Mouse (Mus musculus): ENCODE data around the gene Slc52a3.

The Slc52a3 gene

DNA sequence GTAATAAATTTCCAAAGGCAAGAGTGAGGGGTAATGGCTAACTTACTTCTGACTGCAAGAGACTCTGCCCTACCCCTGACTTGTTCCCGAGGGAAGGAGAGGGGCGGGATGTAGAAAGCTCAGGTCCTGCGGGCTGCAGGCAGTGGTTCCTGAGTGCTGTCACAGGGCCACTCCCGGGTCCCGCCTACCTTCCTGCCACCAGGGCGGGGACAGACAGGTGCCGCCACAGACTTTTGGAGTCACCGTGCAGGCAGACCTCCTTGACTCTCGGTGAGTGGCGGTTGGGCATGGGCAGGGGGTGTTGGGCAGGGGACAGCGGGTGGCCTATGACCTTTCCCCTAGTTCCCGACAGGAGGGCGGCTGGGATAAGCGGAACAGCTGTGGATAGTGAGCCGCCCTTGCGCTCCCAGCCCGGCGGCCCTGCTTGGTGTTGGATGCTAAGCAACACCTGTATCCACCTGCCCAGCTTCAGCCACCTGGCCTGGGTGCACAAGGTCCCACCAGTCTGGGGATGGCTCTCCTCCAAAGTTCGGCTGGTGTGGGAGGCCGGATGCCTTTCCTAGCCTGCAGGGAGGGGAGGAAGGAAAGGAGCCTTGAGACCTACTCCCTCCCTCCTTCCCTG is 3.5 kb downstream of the Slc52a3 start:
- DNase-seq (ENCODE audit: low spot score) = peak; percentile 64

- no peak for DNase-seq (ENCODE audit: low spot score)
Observed at GRCm38 (mm10) chr2:152000291-152000679, 4.0 kb downstream of the Slc52a3 start.

DNA sequence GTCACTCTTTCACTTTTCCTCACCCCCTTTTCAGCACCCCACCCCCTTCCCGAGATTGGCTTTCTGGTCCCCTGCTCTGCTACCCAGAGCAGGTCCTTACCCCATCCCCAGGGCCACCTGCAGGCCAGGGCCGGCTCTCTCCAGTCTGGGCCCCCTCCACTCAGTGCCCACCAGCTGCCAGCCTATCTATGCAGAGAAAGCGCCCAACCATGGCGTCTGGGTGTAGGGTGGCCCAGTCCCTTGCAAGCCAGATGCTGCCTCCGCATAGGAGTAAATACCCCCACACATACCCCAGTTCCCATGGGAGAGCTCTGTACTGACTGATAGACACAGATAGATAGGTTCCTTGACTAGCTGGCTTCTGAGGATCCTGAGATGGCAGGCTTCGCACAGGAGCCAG is 4.4 kb downstream of the Slc52a3 start:
- peak; percentile 86 for DNase-seq (ENCODE audit: low spot score)

DNA sequence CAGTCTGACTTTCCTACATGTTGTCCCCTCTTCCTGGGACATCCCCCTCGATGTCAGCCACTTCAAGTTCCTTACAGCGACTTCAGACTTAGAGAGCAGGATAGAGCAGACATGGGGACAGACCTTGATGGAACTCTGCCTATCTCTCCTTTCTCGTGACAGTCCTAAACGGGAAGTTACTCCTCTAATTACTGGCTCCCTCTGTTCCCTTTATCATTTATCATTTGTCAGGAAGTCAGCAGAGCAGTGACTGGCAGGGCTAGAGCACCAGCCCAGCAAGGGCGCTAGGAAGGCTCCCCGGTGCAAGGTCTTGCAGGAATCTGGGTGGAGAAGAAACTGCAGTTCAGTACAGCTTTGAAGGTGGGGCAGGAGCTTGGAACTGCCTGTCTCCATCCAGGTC is 6.2 kb downstream of the Slc52a3 start:
- no peak for DNase-seq (ENCODE audit: low spot score)

- DNase-seq (ENCODE audit: low spot score) = no peak
Observed at GRCm38 (mm10) chr2:152007783-152008182, 11.5 kb downstream of the Slc52a3 start.

GRCm38 (mm10) chr2:152009061-152009779 is 12.9 kb downstream of the Slc52a3 start:
- no peak for DNase-seq (ENCODE audit: low spot score)

GRCm38 (mm10) chr2:152010251-152010650 is 13.9 kb downstream of the Slc52a3 start:
- DNase-seq (ENCODE audit: low spot score) = no peak

- no peak for DNase-seq (ENCODE audit: low spot score)
Observed at GRCm38 (mm10) chr2:152010661-152011060, 14.3 kb downstream of the Slc52a3 start.

GRCm38 (mm10) chr2:152011724-152012123 is 15.4 kb downstream of the Slc52a3 start:
- peak; percentile 49 for DNase-seq (ENCODE audit: low spot score)

- no peak for DNase-seq (ENCODE audit: low spot score)
Observed at GRCm38 (mm10) chr2:152012222-152012621, 15.9 kb downstream of the Slc52a3 start.

GRCm38 (mm10) chr2:152012701-152013100 is 16.4 kb downstream of the Slc52a3 start:
- no peak for DNase-seq (ENCODE audit: low spot score)

DNA sequence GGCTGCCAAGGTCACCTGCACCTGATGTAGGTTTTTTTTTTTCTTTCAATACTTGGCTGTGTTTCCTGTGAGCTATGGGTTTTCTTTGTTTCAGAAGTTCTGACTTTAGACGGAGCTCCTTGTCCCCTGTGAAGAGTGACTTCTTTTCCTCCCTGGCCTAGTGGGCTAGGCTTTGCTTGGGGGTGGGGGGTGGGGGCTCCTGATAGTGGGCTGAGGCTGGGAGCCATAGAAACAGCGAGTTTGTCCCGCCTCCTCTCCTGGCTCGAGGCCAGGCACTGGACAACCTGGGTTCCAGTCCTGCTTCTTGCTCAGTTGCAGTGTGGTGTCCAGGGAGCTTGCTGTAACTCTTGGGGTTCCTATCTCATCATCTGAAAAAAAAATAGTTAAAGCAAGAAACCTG is 19.7 kb downstream of the Slc52a3 start:
- no peak for DNase-seq (ENCODE audit: low spot score)

- peak; percentile 79 for DNase-seq (ENCODE audit: low spot score)
Observed at GRCm38 (mm10) chr2:152016666-152017065, 20.4 kb downstream of the Slc52a3 start.

DNA sequence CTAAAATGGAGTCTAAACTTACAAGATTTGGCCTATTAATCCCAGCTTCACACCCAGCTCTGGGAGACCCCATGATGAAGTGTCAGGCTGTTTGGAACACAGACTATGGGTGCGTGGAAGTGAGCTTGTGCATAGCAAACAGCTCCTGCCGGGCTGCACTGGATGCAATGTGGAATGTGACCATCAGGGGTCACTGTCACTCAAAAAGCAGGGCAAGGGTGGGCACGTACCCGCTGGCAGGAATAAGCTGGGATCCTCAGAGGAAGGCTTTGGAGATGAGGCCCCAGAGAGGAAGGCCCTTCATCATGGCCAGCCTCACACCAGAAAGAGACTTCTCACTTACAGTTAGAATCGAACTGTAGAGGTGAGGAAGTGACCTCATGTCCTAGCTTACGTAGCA is 23.9 kb downstream of the Slc52a3 start:
- DNase-seq (ENCODE audit: low spot score) = no peak

DNA sequence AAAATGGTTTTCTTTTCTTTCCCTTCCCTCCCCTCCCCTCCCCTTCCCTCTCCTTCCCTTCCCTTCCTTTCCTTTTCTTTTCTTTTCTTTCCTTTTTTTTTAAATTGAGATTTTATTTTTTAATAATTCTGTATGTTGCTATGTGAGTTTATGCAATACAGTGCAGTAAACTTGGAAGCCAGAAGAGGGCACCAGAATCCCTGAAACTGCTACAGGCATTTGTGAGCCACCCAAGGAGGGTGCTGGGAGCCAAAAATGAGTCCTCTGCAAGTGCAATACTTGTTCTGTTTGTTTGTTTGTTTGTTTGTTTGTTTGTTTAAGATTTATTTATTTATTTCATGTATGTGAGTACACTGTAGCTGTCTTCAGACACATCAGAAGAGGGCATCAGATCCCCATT is 25.7 kb downstream of the Slc52a3 start:
- no peak for DNase-seq (ENCODE audit: low spot score)

- no peak for DNase-seq (ENCODE audit: low spot score)
Observed at GRCm38 (mm10) chr2:152024883-152025422, 28.6 kb downstream of the Slc52a3 start.

DNA sequence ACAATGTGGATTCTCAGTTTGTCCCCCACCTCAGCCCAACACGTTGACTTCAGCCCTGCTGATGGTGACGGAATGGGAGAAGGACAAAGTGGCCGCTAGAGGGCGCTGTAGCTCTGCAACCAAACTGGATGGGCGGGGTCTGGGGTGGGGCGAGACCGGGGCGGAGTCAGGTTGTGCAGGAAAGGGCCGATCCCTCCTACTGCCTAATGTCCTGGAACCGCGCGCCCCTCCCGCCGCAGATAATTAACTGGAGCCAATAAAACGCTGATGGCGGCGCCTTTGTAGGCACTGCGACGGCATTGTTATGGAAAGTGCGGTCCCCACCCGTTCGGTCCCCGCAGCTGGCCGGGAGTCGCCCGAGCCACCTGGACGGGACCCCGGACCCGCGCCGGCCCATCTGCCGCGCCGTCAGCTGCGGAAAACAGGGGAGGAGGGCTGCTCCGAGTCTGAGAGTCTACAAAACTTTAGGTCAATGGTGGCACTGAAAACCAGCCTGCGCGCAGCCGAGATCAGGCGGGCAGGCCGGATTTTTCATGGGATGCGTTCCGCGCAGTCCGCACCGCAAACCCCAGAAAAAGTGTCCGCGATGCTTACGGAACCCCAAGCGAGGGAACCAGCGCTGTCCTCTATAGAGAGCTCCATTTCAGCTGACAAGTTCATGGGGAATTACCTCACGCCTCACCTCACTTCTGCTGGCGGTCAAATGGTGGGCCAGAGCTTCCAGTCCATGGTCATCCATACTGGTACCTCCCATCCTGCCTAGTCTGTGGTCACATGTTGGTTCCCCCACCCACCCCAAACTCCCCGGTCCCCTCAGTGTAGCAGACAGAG is 33.2 kb downstream of the Slc52a3 start:
- peak; percentile 85 for DNase-seq (ENCODE audit: low spot score)

GRCm38 (mm10) chr2:152030986-152031385 is 34.7 kb downstream of the Slc52a3 start:
- DNase-seq (ENCODE audit: low spot score) = no peak

DNA sequence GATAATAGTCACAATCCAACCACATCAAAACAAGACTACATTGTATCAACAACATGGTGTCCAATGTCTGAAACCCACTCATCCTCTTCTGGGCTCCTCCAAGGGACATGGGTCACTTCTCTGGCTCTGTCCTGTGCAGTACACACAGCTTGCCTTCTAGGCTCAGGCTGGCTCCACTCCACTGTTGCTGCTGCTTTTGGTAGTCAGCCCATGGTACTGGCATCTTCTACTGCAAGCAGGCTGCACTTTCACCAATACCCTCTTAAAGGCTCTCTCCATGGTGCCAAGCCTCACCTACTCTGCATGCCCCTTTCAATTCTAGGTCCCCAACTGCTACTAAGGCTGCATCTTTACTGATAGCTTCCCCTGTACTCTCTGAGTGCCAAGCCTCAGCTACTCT is 43.8 kb downstream of the Slc52a3 start:
- no peak for DNase-seq (ENCODE audit: low spot score)

- no peak for DNase-seq (ENCODE audit: low spot score)
Observed at GRCm38 (mm10) chr2:152047116-152048002, 51.0 kb downstream of the Slc52a3 start.

Measured in testis, postnatal 14 days (tissue).